Mouse (Mus musculus) ES-E14 (cell line): ENCODE data around the gene Tep1.

ENCODE experiments used
- CHD2 ChIP-seq: IDR thresholded peaks from 2 replicates; pipeline ENCODE4 v1.6.1; 2014; ENCODE audit warnings: mild to moderate bottlenecking, low read depth, low read length, inconsistent platforms
- MAFK ChIP-seq: IDR thresholded peaks from 2 replicates; pipeline ENCODE4 v1.6.1; 2014; ENCODE audit warnings: mild to moderate bottlenecking, low read depth, low read length, inconsistent platforms; ENCODE audit not compliant: insufficient read depth
- ZC3H11A ChIP-seq: IDR thresholded peaks from 2 replicates; pipeline ENCODE4 v1.6.1; 2012; ENCODE audit warnings: low read depth, mild to moderate bottlenecking, inconsistent platforms, low read length, borderline replicate concordance

- TF ChIP-seq MAFK (no peak), CHD2 (no peak), ZC3H11A (no peak)
Observed at GRCm38 (mm10) chr14:50824219-50824618, 46.1 kb downstream of the Tep1 start.
